Mouse (Mus musculus) lung, embryonic 14.5 days (tissue): ENCODE measurements around the gene Ptpn1. TPM values are rescaled to one million over a fixed set of nuclear protein-coding genes. Genes with fewer than 3 reads are reported as not detected.
A peak's percentile ranks its signal among the peaks of the same experiment; 100 is the strongest.

ENCODE experiments used
- ATAC-seq: fragments of 200-750 bp; cut with Nextera tagmentation; 2 replicates; pipeline ENCODE4 v1.8.0; 2017; ENCODE audit warnings: mild to moderate bottlenecking, moderate TSS enrichment, moderate library complexity; ENCODE audit not compliant: insufficient read depth
- DNase-seq: peaks from one replicate; pipeline ENCODE4 v3.0.0-alpha.2; 2015
- H3K27ac ChIP-seq: fragments of 300-500 bp; sonication (generic); 2 replicates; pipeline ENCODE4 v1.5.1; 2014; ENCODE audit warnings: low read depth, mild to moderate bottlenecking, moderate library complexity
- H3K27me3 ChIP-seq: fragments of 300-500 bp; sonication (generic); 2 replicates; pipeline ENCODE4 v1.6.1; 2014; ENCODE audit warnings: low read length, control low read depth; ENCODE audit not compliant: insufficient read depth
- H3K36me3 ChIP-seq: fragments of 300-500 bp; sonication (generic); 2 replicates; pipeline ENCODE4 v1.6.1; 2014; ENCODE audit warnings: control low read depth; ENCODE audit not compliant: insufficient read depth
- H3K4me1 ChIP-seq: fragments of 300-500 bp; sonication (generic); 2 replicates; pipeline ENCODE4 v1.6.1; 2014; ENCODE audit warnings: antibody characterized with exemption, control low read depth; ENCODE audit not compliant: insufficient read depth
- H3K4me2 ChIP-seq: fragments of 300-500 bp; sonication (generic); 2 replicates; pipeline ENCODE4 v1.6.1; 2014; ENCODE audit warnings: mild to moderate bottlenecking
- H3K4me3 ChIP-seq: fragments of 300-500 bp; sonication (generic); 2 replicates; pipeline ENCODE4 v1.5.1; 2014; ENCODE audit warnings: low read depth, low read length
- H3K9ac ChIP-seq: fragments of 300-500 bp; sonication (generic); 2 replicates; pipeline ENCODE4 v1.6.1; 2014
- H3K9me3 ChIP-seq: fragments of 300-500 bp; sonication (generic); 2 replicates; pipeline ENCODE4 v1.6.1; 2016; ENCODE audit warnings: low read depth, low read length, control low read depth
- CTCF ChIP-seq: IDR thresholded peaks from 2 replicates; pipeline ENCODE4 v1.5.1; 2016; ENCODE audit warnings: antibody characterized with exemption, low read depth
- WGBS: fragments of 180-500 bp; shearing (Covaris S2); extraction: QIAGEN DNeasy Blood & Tissue Kit; methylation state at CpG from one replicate; pipeline ENCODE4 v1.1.7; 2014; 5-methylcytosine and 5-hydroxymethylcytosine counted together
- polyA plus RNA-seq: library from polyadenylated mRNA; unstranded; fragments of >200 nt; fragmentation: Nextera tagmentation; extraction: Ambion mirVana; gene quantifications from 2 replicates; pipeline ENCODE4 v1.2.1, GENCODE M21; 2014

Gene Ptpn1
- polyA plus RNA-seq, 1 experiment from 2014 or later: 59.3 TPM

DNA sequence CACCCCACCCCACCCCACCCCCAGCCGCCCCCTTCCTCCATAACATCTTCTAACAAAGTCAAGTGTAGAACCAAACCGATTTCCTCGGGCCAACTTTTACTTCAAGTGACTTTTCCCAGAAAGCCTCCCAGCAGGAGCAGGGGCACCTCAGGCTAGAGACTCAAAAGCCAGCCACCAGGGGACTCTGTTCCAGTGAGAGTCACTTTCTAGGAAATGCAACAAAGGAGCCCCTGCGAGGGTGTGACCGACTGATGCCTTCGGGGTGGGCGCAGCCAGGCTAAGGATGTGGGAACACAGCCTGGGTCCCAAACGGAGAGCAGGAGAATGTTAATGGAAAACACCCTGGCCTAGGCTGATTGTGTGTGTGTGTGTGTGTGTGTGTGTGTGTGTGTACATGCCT is 26.3 kb upstream of the Ptpn1 start:
- H3K36me3 ChIP-seq: no peaks in the 10 kb centered on the region
- TF ChIP-seq CTCF: peak; percentile 34; the same call in 1 of the 2 replicates
- ATAC-seq: no peak
- no peak overlapping the region for H3K27ac ChIP-seq
- no peak overlapping the region for H3K4me2 ChIP-seq
- no peaks in the 10 kb centered on the region for H3K4me1 ChIP-seq
- 48% methylated on average over 8 of the region's 8 CpGs for WGBS
- no peaks in the 10 kb centered on the region for H3K27me3 ChIP-seq
- no peaks in the 10 kb centered on the region for H3K9me3 ChIP-seq
- DNase-seq: peak; percentile 43
- H3K4me3 ChIP-seq: no peak overlapping the region
- no peak overlapping the region for H3K9ac ChIP-seq

- no peak overlapping the region for H3K9ac ChIP-seq
- no peak for DNase-seq
- H3K9me3 ChIP-seq: no peaks in the 10 kb centered on the region
- TF ChIP-seq CTCF: no peak
- no peak overlapping the region for H3K4me2 ChIP-seq
- H3K27ac ChIP-seq: no peak overlapping the region
- no peaks in the 10 kb centered on the region for H3K27me3 ChIP-seq
- H3K4me3 ChIP-seq: no peak overlapping the region
- no peaks in the 10 kb centered on the region for H3K4me1 ChIP-seq
- no peak for ATAC-seq
- no peaks in the 10 kb centered on the region for H3K36me3 ChIP-seq
Observed at GRCm38 (mm10) chr2:167906729-167907128, 25.1 kb upstream of the Ptpn1 start.

DNA sequence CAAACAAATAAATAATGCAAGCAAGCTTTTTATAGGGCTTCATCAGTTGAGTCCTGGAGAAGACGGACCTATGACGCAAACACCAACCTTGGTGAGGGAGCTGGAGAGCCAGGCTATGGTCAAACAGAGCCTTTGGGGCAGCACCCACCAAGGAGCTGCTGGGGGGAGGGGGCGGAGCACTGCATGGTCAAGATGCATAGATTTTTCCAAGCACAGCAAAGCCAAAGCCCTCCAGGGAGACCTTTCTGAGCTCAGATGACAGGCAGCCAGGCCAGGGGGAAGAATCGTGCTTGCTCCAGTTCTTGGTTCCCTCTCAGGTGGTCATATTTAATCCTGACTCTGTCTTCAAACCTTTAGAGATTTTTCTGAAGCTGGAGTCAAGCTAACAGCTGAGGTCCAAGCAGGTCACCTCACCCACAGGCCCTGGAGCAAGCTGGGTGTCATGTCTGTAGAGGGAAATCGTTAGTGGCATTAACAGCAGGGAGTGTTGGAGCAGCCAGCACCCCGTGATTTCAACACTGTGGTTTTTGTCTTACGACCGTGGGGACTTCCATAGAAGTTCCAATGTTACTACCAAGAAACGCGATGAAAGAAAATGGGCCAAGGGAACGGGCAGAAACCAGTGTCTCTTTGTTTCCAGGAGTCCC is 22.2 kb upstream of the Ptpn1 start:
- H3K4me2 ChIP-seq: no peak overlapping the region
- DNase-seq (no peak), ATAC-seq (no peak)
- H3K4me1 ChIP-seq: no peaks in the 10 kb centered on the region
- H3K9me3 ChIP-seq: no peaks in the 10 kb centered on the region
- no peak for TF ChIP-seq CTCF
- no peaks in the 10 kb centered on the region for H3K27me3 ChIP-seq
- H3K36me3 ChIP-seq: no peaks in the 10 kb centered on the region
- no peak overlapping the region for H3K9ac ChIP-seq
- no peak overlapping the region for H3K4me3 ChIP-seq
- WGBS: 73% methylated on average over 11 of the region's 11 CpGs
- H3K27ac ChIP-seq: no peak overlapping the region

DNA sequence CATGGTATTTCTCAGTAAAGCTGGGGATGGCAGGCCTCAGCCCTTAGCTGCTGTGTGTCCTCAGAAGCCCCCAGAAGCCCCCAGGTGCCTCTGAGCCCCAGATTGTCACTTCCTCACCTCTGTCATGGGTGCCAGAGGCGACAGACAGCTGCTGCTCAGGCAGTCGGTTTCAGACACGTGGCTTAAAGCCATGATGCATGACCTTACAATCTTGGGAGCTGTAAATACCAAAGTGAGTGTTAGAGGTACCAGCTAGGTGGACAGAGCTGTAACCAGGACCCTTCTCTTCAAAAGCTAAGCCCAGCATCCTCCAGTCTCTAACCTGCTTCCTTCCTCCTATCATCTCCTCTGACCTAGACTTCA is 21.7 kb upstream of the Ptpn1 start:
- Histone ChIP-seq H3K4me2 (no peak overlapping the region), H3K27me3 (no peaks in the 10 kb centered on the region), H3K9me3 (no peaks in the 10 kb centered on the region), H3K36me3 (no peaks in the 10 kb centered on the region), H3K4me1 (no peaks in the 10 kb centered on the region), H3K4me3 (no peak overlapping the region), H3K9ac (no peak overlapping the region), H3K27ac (no peak overlapping the region)
- TF ChIP-seq CTCF: no peak
- no peak for DNase-seq
- no peak for ATAC-seq
- 32% methylated on average over 3 of the region's 3 CpGs for WGBS

DNA sequence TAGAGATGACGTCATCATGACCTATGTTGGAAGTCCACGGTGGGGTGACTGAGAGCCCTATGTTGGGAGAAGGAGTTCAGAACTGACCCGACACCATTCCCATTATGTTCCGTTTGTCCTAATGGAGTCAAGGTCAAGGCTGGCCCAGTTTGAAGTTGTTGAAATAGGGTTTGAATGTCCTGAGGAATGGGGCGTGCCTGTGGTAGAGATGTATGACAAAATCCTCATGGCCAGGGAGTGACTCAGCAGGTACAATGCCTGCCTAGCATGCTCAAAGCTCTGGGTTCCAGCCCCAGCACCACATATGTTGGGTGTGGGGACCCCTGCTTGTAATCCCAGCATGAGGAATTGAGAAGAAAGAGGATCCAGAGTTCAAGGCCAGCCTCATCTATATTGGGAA is 20.3 kb upstream of the Ptpn1 start:
- DNase-seq (no peak), ATAC-seq (no peak)
- TF ChIP-seq CTCF: no peak
- no peak overlapping the region for H3K9ac ChIP-seq
- H3K36me3 ChIP-seq: no peaks in the 10 kb centered on the region
- H3K27ac ChIP-seq: no peak overlapping the region
- H3K9me3 ChIP-seq: no peaks in the 10 kb centered on the region
- no peak overlapping the region for H3K4me2 ChIP-seq
- no peak overlapping the region for H3K4me3 ChIP-seq
- 89% methylated on average over 5 of the region's 5 CpGs for WGBS
- no peaks in the 10 kb centered on the region for H3K27me3 ChIP-seq
- no peaks in the 10 kb centered on the region for H3K4me1 ChIP-seq

GRCm38 (mm10) chr2:167919081-167919480 is 12.8 kb upstream of the Ptpn1 start:
- H3K4me1 ChIP-seq: no peaks in the 10 kb centered on the region
- no peak overlapping the region for H3K4me3 ChIP-seq
- 69% methylated on average over 1 of the region's 1 CpGs for WGBS
- H3K27ac ChIP-seq: no peak overlapping the region
- no peak overlapping the region for H3K4me2 ChIP-seq
- no peak for ATAC-seq
- H3K9me3 ChIP-seq: no peaks in the 10 kb centered on the region
- H3K27me3 ChIP-seq: no peaks in the 10 kb centered on the region
- no peak for DNase-seq
- no peaks in the 10 kb centered on the region for H3K36me3 ChIP-seq
- H3K9ac ChIP-seq: no peak overlapping the region
- TF ChIP-seq CTCF: no peak

DNA sequence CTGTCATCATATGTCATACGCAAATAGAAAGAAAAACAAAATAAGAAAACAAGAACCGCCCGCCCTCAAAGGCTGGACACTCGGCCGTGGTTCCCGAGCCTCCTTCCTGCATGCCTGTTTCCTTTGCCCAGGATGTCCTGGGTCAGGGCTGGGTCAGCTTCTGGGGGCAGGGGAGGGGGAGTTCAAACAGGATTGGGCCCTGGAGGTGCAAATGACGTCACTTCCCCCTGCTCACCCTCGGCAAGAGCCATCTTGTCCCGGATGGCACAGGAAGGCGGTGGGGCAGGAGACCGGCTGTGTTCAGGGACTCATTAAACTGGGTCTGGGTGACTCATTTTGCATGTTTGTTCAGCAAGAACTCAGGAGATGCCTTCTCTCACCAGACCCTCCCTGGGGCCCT is 11.8 kb upstream of the Ptpn1 start:
- peak; percentile 28 for DNase-seq
- Histone ChIP-seq H3K27ac (no peak overlapping the region), H3K4me1 (no peaks in the 10 kb centered on the region), H3K36me3 (no peaks in the 10 kb centered on the region), H3K27me3 (no peaks in the 10 kb centered on the region), H3K9me3 (no peaks in the 10 kb centered on the region), H3K4me3 (no peak overlapping the region), H3K4me2 (no peak overlapping the region), H3K9ac (no peak overlapping the region)
- ATAC-seq: no peak
- WGBS: 53% methylated on average over 11 of the region's 11 CpGs
- TF ChIP-seq CTCF: no peak

DNA sequence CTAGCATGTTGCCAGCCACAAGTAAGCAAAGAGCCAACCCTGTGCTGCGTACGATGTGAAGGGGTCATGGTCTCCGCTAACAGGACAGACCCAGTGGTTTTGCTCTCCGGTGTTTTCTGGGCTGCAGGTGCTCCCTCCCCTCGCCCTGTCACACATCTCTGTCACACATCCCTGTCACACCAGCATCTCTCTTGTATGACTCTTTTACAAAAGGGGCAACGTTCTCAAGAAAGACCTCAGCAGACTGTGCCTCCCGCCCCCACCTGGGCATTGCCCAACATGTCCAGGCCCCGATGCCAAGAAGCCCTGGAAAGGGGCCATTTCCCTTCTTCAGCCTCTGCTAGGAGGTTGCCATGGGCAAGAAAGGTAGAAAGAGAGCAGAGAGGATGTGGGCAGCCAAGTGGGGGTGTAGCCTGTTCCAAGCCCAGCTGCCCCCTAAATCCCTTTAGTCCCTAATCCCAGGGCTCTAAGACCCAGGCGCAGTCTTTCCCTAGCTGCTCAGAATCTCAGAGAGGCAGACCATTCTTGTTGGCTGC is 10.8 kb upstream of the Ptpn1 start:
- no peak overlapping the region for H3K27ac ChIP-seq
- DNase-seq: no peak
- no peak for TF ChIP-seq CTCF
- no peak for ATAC-seq
- no peak overlapping the region for H3K4me2 ChIP-seq
- H3K27me3 ChIP-seq: no peaks in the 10 kb centered on the region
- H3K36me3 ChIP-seq: no peaks in the 10 kb centered on the region
- no peaks in the 10 kb centered on the region for H3K9me3 ChIP-seq
- no peaks in the 10 kb centered on the region for H3K4me1 ChIP-seq
- H3K9ac ChIP-seq: no peak overlapping the region
- WGBS: 86% methylated on average over 9 of the region's 9 CpGs
- no peak overlapping the region for H3K4me3 ChIP-seq
